Mouse (Mus musculus): ENCODE measurements around the gene Caln1.

GRCm38 (mm10) chr5:130319783-130320182, 49.5 kb upstream of the Caln1 start:
- no peak for TF ChIP-seq GATA1 (IDR thresholded peaks at IDR 0.05; ENCODE audit: low read length)
- no peak for TF ChIP-seq TAL1 (IDR thresholded peaks at IDR 0.05; ENCODE audit: low read length)

All from erythroblast, embryonic 14.5 days (primary cell).